Mouse (Mus musculus) heart, embryonic 15.5 days (tissue): ENCODE data around the gene Rgs7. TPM values are rescaled to one million over a fixed set of nuclear protein-coding genes. Genes with fewer than 3 reads are reported as not detected.

Experiments used
- ATAC-seq: fragments of 200-750 bp; cut with Nextera tagmentation; replicated peaks from 2 replicates; pipeline ENCODE4 v1.8.0; 2017; ENCODE audit warnings: low read depth, moderate TSS enrichment; ENCODE audit not compliant: insufficient number of reproducible peaks, insufficient read depth, low FRiP score
- H3K27ac ChIP-seq: fragments of 300-500 bp; sonication (generic); 2 replicates; pipeline ENCODE4 v1.5.1; 2015; ENCODE audit warnings: mild to moderate bottlenecking, inconsistent platforms
- H3K27me3 ChIP-seq: fragments of 300-500 bp; sonication (generic); 2 replicates; pipeline ENCODE4 v1.6.1; 2015; ENCODE audit warnings: inconsistent platforms
- H3K36me3 ChIP-seq: fragments of 300-500 bp; sonication (generic); 2 replicates; pipeline ENCODE4 v1.6.1; 2015; ENCODE audit warnings: mild to moderate bottlenecking, inconsistent platforms
- H3K4me1 ChIP-seq: fragments of 300-500 bp; sonication (generic); replicated peaks from 2 replicates; pipeline ENCODE4 v1.6.1; 2015; ENCODE audit warnings: inconsistent platforms
- H3K4me2 ChIP-seq: fragments of 300-500 bp; sonication (generic); 2 replicates; pipeline ENCODE4 v1.6.1; 2015; ENCODE audit warnings: inconsistent platforms, mild to moderate bottlenecking, moderate library complexity
- H3K4me3 ChIP-seq: fragments of 300-500 bp; sonication (generic); 2 replicates; pipeline ENCODE4 v1.5.1; 2015; ENCODE audit warnings: mild to moderate bottlenecking, inconsistent platforms
- H3K9ac ChIP-seq: fragments of 300-500 bp; sonication (generic); 2 replicates; pipeline ENCODE4 v1.6.1; 2015; ENCODE audit warnings: mild to moderate bottlenecking, inconsistent platforms
- H3K9me3 ChIP-seq: fragments of 300-500 bp; sonication (generic); replicated peaks from 2 replicates; pipeline ENCODE4 v1.6.1; 2016; ENCODE audit warnings: inconsistent platforms
- WGBS: fragments of 180-500 bp; shearing (Covaris S2); methylation state at CpG from one replicate; pipeline ENCODE4 v1.1.7; 2015; ENCODE audit warnings: mixed read lengths; 5-methylcytosine and 5-hydroxymethylcytosine counted together
- polyA plus RNA-seq: library from polyadenylated mRNA; unstranded; fragments of >200 nt; fragmentation: Nextera tagmentation; extraction: Ambion mirVana; gene quantifications from 2 replicates; pipeline ENCODE4 v1.2.1, GENCODE M21; 2015

Gene Rgs7
- polyA plus RNA-seq, 1 experiment from 2014 or later = 0.57 TPM

GRCm38 (mm10) chr1:175219563-175219962, 272.7 kb downstream of the Rgs7 start:
- Histone ChIP-seq H3K4me1 (no peaks in the 10 kb centered on the region), H3K9ac (no peak overlapping the region), H3K36me3 (no peaks in the 10 kb centered on the region), H3K27ac (no peak overlapping the region), H3K27me3 (no peaks in the 10 kb centered on the region), H3K4me2 (no peak overlapping the region), H3K9me3 (no peaks in the 10 kb centered on the region), H3K4me3 (no peak overlapping the region)
- no peak for ATAC-seq
- WGBS = 71% methylated on average over 2 of the region's 2 CpGs

- Histone ChIP-seq H3K9me3 (no peaks in the 10 kb centered on the region), H3K27ac (no peak overlapping the region), H3K4me1 (no peaks in the 10 kb centered on the region), H3K9ac (no peak overlapping the region), H3K36me3 (no peaks in the 10 kb centered on the region), H3K4me3 (no peak overlapping the region), H3K4me2 (no peak overlapping the region), H3K27me3 (no peaks in the 10 kb centered on the region)
- WGBS = 77% methylated on average over 2 of the region's 2 CpGs
- no peak for ATAC-seq
These were observed 285.3 kb downstream of the Rgs7 start for GRCm38 (mm10) chr1:175207004-175207403.

GRCm38 (mm10) chr1:175205633-175206032, 286.7 kb downstream of the Rgs7 start:
- Histone ChIP-seq H3K9ac (no peak overlapping the region), H3K4me2 (no peak overlapping the region), H3K27me3 (no peaks in the 10 kb centered on the region), H3K27ac (no peak overlapping the region), H3K9me3 (no peaks in the 10 kb centered on the region), H3K4me1 (no peaks in the 10 kb centered on the region), H3K4me3 (no peak overlapping the region), H3K36me3 (no peaks in the 10 kb centered on the region)
- ATAC-seq = no peak
- 59% methylated on average over 1 of the region's 1 CpGs for WGBS

GRCm38 (mm10) chr1:175203544-175203943, 288.8 kb downstream of the Rgs7 start:
- no peak for ATAC-seq
- WGBS = 74% methylated on average over 1 of the region's 1 CpGs

GRCm38 (mm10) chr1:175202902-175203301, 289.4 kb downstream of the Rgs7 start:
- 21% methylated on average over 2 of the region's 2 CpGs for WGBS
- Histone ChIP-seq H3K27ac (no peak overlapping the region), H3K9me3 (no peaks in the 10 kb centered on the region), H3K4me2 (no peak overlapping the region), H3K27me3 (no peaks in the 10 kb centered on the region), H3K4me3 (no peak overlapping the region), H3K36me3 (no peaks in the 10 kb centered on the region), H3K9ac (no peak overlapping the region), H3K4me1 (no peaks in the 10 kb centered on the region)
- ATAC-seq = no peak

More at GRCm38 (mm10) chr1:175203544-175203943, 288.8 kb downstream of the Rgs7 start:
- Histone ChIP-seq H3K9ac (no peak overlapping the region), H3K4me2 (no peak overlapping the region), H3K9me3 (no peaks in the 10 kb centered on the region), H3K27ac (no peak overlapping the region), H3K27me3 (no peaks in the 10 kb centered on the region), H3K36me3 (no peaks in the 10 kb centered on the region), H3K4me3 (no peak overlapping the region), H3K4me1 (no peaks in the 10 kb centered on the region)

- no peak overlapping the region for H3K27ac ChIP-seq
- no peak overlapping the region for H3K4me3 ChIP-seq
- H3K9ac ChIP-seq = no peak overlapping the region
- ATAC-seq = no peak
- H3K9me3 ChIP-seq = no peaks in the 10 kb centered on the region
- no peak overlapping the region for H3K4me2 ChIP-seq
- no peaks in the 10 kb centered on the region for H3K4me1 ChIP-seq
- H3K36me3 ChIP-seq = no peaks in the 10 kb centered on the region
- 72% methylated on average over 4 of the region's 4 CpGs for WGBS
- no peaks in the 10 kb centered on the region for H3K27me3 ChIP-seq
These were observed 293.4 kb downstream of the Rgs7 start for GRCm38 (mm10) chr1:175198881-175199280.

GRCm38 (mm10) chr1:175195806-175196205, 296.5 kb downstream of the Rgs7 start:
- Histone ChIP-seq H3K4me2 (no peak overlapping the region), H3K9me3 (no peaks in the 10 kb centered on the region), H3K27ac (no peak overlapping the region), H3K9ac (no peak overlapping the region), H3K27me3 (no peaks in the 10 kb centered on the region), H3K36me3 (no peaks in the 10 kb centered on the region), H3K4me1 (no peaks in the 10 kb centered on the region), H3K4me3 (no peak overlapping the region)
- 74% methylated on average over 4 of the region's 4 CpGs for WGBS
- ATAC-seq = no peak

- H3K4me3 ChIP-seq = no peak overlapping the region
- no peak for ATAC-seq
- no peak overlapping the region for H3K9ac ChIP-seq
- no peak overlapping the region for H3K4me2 ChIP-seq
- no peaks in the 10 kb centered on the region for H3K9me3 ChIP-seq
- no peaks in the 10 kb centered on the region for H3K36me3 ChIP-seq
- no peaks in the 10 kb centered on the region for H3K27me3 ChIP-seq
- WGBS = 68% methylated on average over 5 of the region's 5 CpGs
- H3K27ac ChIP-seq = no peak overlapping the region
- H3K4me1 ChIP-seq = no peaks in the 10 kb centered on the region
These were observed 304.1 kb downstream of the Rgs7 start for GRCm38 (mm10) chr1:175188186-175188585.

GRCm38 (mm10) chr1:175185211-175185610, 307.1 kb downstream of the Rgs7 start:
- no peaks in the 10 kb centered on the region for H3K36me3 ChIP-seq
- no peaks in the 10 kb centered on the region for H3K9me3 ChIP-seq
- no peak overlapping the region for H3K4me2 ChIP-seq
- ATAC-seq = no peak
- no peaks in the 10 kb centered on the region for H3K4me1 ChIP-seq
- no peak overlapping the region for H3K27ac ChIP-seq
- H3K27me3 ChIP-seq = no peaks in the 10 kb centered on the region
- H3K4me3 ChIP-seq = no peak overlapping the region
- H3K9ac ChIP-seq = no peak overlapping the region
- WGBS = 68% methylated on average over 2 of the region's 2 CpGs

- no peaks in the 10 kb centered on the region for H3K36me3 ChIP-seq
- no peak overlapping the region for H3K27ac ChIP-seq
- H3K27me3 ChIP-seq = no peaks in the 10 kb centered on the region
- no peaks in the 10 kb centered on the region for H3K9me3 ChIP-seq
- WGBS = 58% methylated on average over 3 of the region's 3 CpGs
- no peak for ATAC-seq
- no peaks in the 10 kb centered on the region for H3K4me1 ChIP-seq
- H3K9ac ChIP-seq = no peak overlapping the region
- H3K4me3 ChIP-seq = no peak overlapping the region
- H3K4me2 ChIP-seq = no peak overlapping the region
These were observed 307.6 kb downstream of the Rgs7 start for GRCm38 (mm10) chr1:175184736-175185135.

GRCm38 (mm10) chr1:175178733-175179132, 313.6 kb downstream of the Rgs7 start:
- ATAC-seq = no peak
- H3K9ac ChIP-seq = no peak overlapping the region
- no peak overlapping the region for H3K27ac ChIP-seq
- H3K36me3 ChIP-seq = no peaks in the 10 kb centered on the region
- no peak overlapping the region for H3K4me3 ChIP-seq
- H3K9me3 ChIP-seq = no peaks in the 10 kb centered on the region
- no peaks in the 10 kb centered on the region for H3K4me1 ChIP-seq
- H3K4me2 ChIP-seq = no peak overlapping the region
- WGBS = 78% methylated on average over 1 of the region's 1 CpGs
- no peaks in the 10 kb centered on the region for H3K27me3 ChIP-seq

- no peaks in the 10 kb centered on the region for H3K9me3 ChIP-seq
- no peaks in the 10 kb centered on the region for H3K27me3 ChIP-seq
- ATAC-seq = no peak
- no peak overlapping the region for H3K4me2 ChIP-seq
- H3K9ac ChIP-seq = no peak overlapping the region
- H3K4me1 ChIP-seq = no peaks in the 10 kb centered on the region
- WGBS = 53% methylated on average over 5 of the region's 5 CpGs
- H3K36me3 ChIP-seq = no peaks in the 10 kb centered on the region
- H3K27ac ChIP-seq = no peak overlapping the region
- no peak overlapping the region for H3K4me3 ChIP-seq
These were observed 317.2 kb downstream of the Rgs7 start for GRCm38 (mm10) chr1:175174918-175175675.
